Mouse (Mus musculus): Measurements from ENCODE around the gene Frrs1.

Frrs1 gene

GRCm38 (mm10) chr3:116848099-116848498 lies 11.2 kb upstream of the Frrs1 start:
- peak; percentile 51 for DNase-seq (ENCODE audit: low read depth)

- peak; percentile 28 for DNase-seq (ENCODE audit: low read depth)
Observed at GRCm38 (mm10) chr3:116848936-116849335, 10.3 kb upstream of the Frrs1 start.

- no peak for DNase-seq (ENCODE audit: low read depth)
Observed at GRCm38 (mm10) chr3:116850376-116850775, 8.9 kb upstream of the Frrs1 start.

- no peak for DNase-seq (ENCODE audit: low read depth)
Observed at GRCm38 (mm10) chr3:116852421-116852820, 6.8 kb upstream of the Frrs1 start.

- no peak for DNase-seq (ENCODE audit: low read depth)
Observed at GRCm38 (mm10) chr3:116857611-116858010, 1.7 kb upstream of the Frrs1 start.

GRCm38 (mm10) chr3:116859752-116860151 lies 488 bp downstream of the Frrs1 start:
- no peak for DNase-seq (ENCODE audit: low read depth)

GRCm38 (mm10) chr3:116860333-116861222 lies 1.3 kb downstream of the Frrs1 start:
- DNase-seq (ENCODE audit: low read depth): peak; percentile 29

GRCm38 (mm10) chr3:116861223-116861539 lies 1.9 kb downstream of the Frrs1 start:
- DNase-seq (ENCODE audit: low read depth): peak; percentile 16

- DNase-seq (ENCODE audit: low read depth): peak; percentile 80
Observed at GRCm38 (mm10) chr3:116861540-116862067, 2.3 kb downstream of the Frrs1 start.

- no peak for DNase-seq (ENCODE audit: low read depth)
Observed at GRCm38 (mm10) chr3:116862621-116863020, 3.4 kb downstream of the Frrs1 start.

- DNase-seq (ENCODE audit: low read depth): no peak
Observed at GRCm38 (mm10) chr3:116864421-116864820, 5.2 kb downstream of the Frrs1 start.

- peak; percentile 63 for DNase-seq (ENCODE audit: low read depth)
Observed at GRCm38 (mm10) chr3:116865199-116865636, 6.0 kb downstream of the Frrs1 start.

- no peak for DNase-seq (ENCODE audit: low read depth)
Observed at GRCm38 (mm10) chr3:116870372-116870771, 11.1 kb downstream of the Frrs1 start.

GRCm38 (mm10) chr3:116882221-116882960 lies 23.1 kb downstream of the Frrs1 start:
- no peak for DNase-seq (ENCODE audit: low read depth)

- no peak for DNase-seq (ENCODE audit: low read depth)
Observed at GRCm38 (mm10) chr3:116884941-116885340, 25.7 kb downstream of the Frrs1 start.

GRCm38 (mm10) chr3:116889358-116889757 lies 30.1 kb downstream of the Frrs1 start:
- DNase-seq (ENCODE audit: low read depth): no peak

- no peak for DNase-seq (ENCODE audit: low read depth)
Observed at GRCm38 (mm10) chr3:116890576-116890975, 31.3 kb downstream of the Frrs1 start.

- DNase-seq (ENCODE audit: low read depth): no peak
Observed at GRCm38 (mm10) chr3:116891436-116892205, 32.4 kb downstream of the Frrs1 start.

GRCm38 (mm10) chr3:116892206-116892563 lies 32.9 kb downstream of the Frrs1 start:
- no peak for DNase-seq (ENCODE audit: low read depth)

- no peak for DNase-seq (ENCODE audit: low read depth)
Observed at GRCm38 (mm10) chr3:116892872-116893271, 33.6 kb downstream of the Frrs1 start.

- DNase-seq (ENCODE audit: low read depth): peak; percentile 75
Observed at GRCm38 (mm10) chr3:116904158-116904557, 44.9 kb downstream of the Frrs1 start.

GRCm38 (mm10) chr3:116905898-116906297 lies 46.6 kb downstream of the Frrs1 start:
- peak; percentile 22 for DNase-seq (ENCODE audit: low read depth)

Measured in NIH3T3 (cell line).